Comparison of ENCODE assay signal across 16 mouse cellular contexts in genomic region chr2:44114296-44114695, GRCm38 (mm10).
DNase-seq lines count a peak whose midpoint lies in the region; ATAC-seq and TF ChIP-seq lines count a peak whose summit lies in the region.
"Had no signal": no experiment of that assay in that cellular context is flagged by ENCODE, and none has a peak within 500 bp of the region (broad histone marks: within the 10 kb centered on the region; RNA-seq: fewer than 3 reads in every experiment).

No protein-coding gene starts in this region.

- no peaks in the 10 kb centered on the region for H3K9me3 ChIP-seq in heart, embryonic 16.5 days (replicated peaks; ENCODE audit: control insufficient read depth, low read length)
- no peaks in the 10 kb centered on the region for H3K9me3 ChIP-seq in heart, embryonic 11.5 days (replicated peaks; ENCODE audit: control insufficient read depth, low read length)
- no peaks in the 10 kb centered on the region for H3K9me3 ChIP-seq in intestine, embryonic 15.5 days
- H3K9me3 ChIP-seq: embryonic facial prominence, embryonic 13.5 days; forebrain, embryonic 10.5 days; hindbrain, embryonic 15.5 days had no signal

- H3K9ac ChIP-seq in heart, embryonic 16.5 days (ENCODE audit: low read length), result no peak overlapping the region
- no peak overlapping the region for H3K9ac ChIP-seq in heart, embryonic 11.5 days (ENCODE audit: low read depth, low read length)
- no peak overlapping the region for H3K9ac ChIP-seq in liver, adult 2 months (ENCODE audit: low read depth, low read length)
- no peak overlapping the region for H3K9ac ChIP-seq in intestine, embryonic 15.5 days
- H3K9ac ChIP-seq: embryonic facial prominence, embryonic 13.5 days; hindbrain, embryonic 15.5 days had no signal

- H3K27me3 ChIP-seq in heart, embryonic 16.5 days (ENCODE audit: control insufficient read depth, insufficient read depth, low read length), result no peaks in the 10 kb centered on the region
- H3K27me3 ChIP-seq in heart, embryonic 11.5 days (ENCODE audit: control insufficient read depth, insufficient read depth, low read length), result no peaks in the 10 kb centered on the region
- no peaks in the 10 kb centered on the region for H3K27me3 ChIP-seq in liver, adult 2 months (ENCODE audit: control insufficient read depth, insufficient read depth, low read length)
- no peaks in the 10 kb centered on the region for H3K27me3 ChIP-seq in intestine, embryonic 15.5 days (replicated peaks)
- H3K27me3 ChIP-seq: embryonic facial prominence, embryonic 13.5 days; hindbrain, embryonic 15.5 days had no signal

- H3K36me3 ChIP-seq in heart, embryonic 16.5 days (ENCODE audit: control insufficient read depth, insufficient read depth), result no peaks in the 10 kb centered on the region
- no peaks in the 10 kb centered on the region for H3K36me3 ChIP-seq in heart, embryonic 11.5 days (ENCODE audit: control insufficient read depth, insufficient read depth, low read length)
- H3K36me3 ChIP-seq in liver, adult 2 months (ENCODE audit: control insufficient read depth, insufficient read depth, low read length), result no peaks in the 10 kb centered on the region
- no peaks in the 10 kb centered on the region for H3K36me3 ChIP-seq in intestine, embryonic 15.5 days
- H3K36me3 ChIP-seq: embryonic facial prominence, embryonic 13.5 days; forebrain, embryonic 10.5 days; hindbrain, embryonic 15.5 days had no signal

- DNase-seq in liver, adult 2 months (ENCODE audit: extremely low read depth, low read depth, low spot score), result peak; percentile 59
- no peak for DNase-seq in liver
- DNase-seq in lung, postnatal 36 days, result peak; percentile 10
- no peak for DNase-seq in thymus, postnatal 10 days (ENCODE audit: low spot score in 2 of 2)
- DNase-seq: adrenal gland, adult 2 months; cerebellum, adult 18-20 months; gastrocnemius, postnatal 25 days; layer of hippocampus, postnatal 36 days; left cerebral cortex, postnatal 4 days had no signal

- H3K4me1 ChIP-seq in heart, embryonic 16.5 days (ENCODE audit: control insufficient read depth, insufficient read depth, low read length), result no peaks in the 10 kb centered on the region
- no peaks in the 10 kb centered on the region for H3K4me1 ChIP-seq in heart, embryonic 11.5 days (ENCODE audit: control insufficient read depth, insufficient read depth, low read length)
- H3K4me1 ChIP-seq in liver, adult 2 months (ENCODE audit: control insufficient read depth, insufficient read depth, low read length), result no peaks in the 10 kb centered on the region
- no peaks in the 10 kb centered on the region for H3K4me1 ChIP-seq in intestine, embryonic 15.5 days (replicated peaks)
- H3K4me1 ChIP-seq: forebrain, embryonic 10.5 days; hindbrain, embryonic 15.5 days had no signal

- H3K27ac ChIP-seq in heart, embryonic 16.5 days (ENCODE audit: low read length), result 0 out of 2 replicates have a peak overlapping the region, but pooled peaks have one; percentile 18
- no peak overlapping the region for H3K27ac ChIP-seq in heart, embryonic 11.5 days (ENCODE audit: low read depth, low read length)
- H3K27ac ChIP-seq in liver, adult 2 months (replicated peaks; ENCODE audit: insufficient read depth, low read depth, low read length), result no peak overlapping the region
- no peak overlapping the region for H3K27ac ChIP-seq in intestine, embryonic 15.5 days
- H3K27ac ChIP-seq: embryonic facial prominence, embryonic 13.5 days; forebrain, embryonic 10.5 days; hindbrain, embryonic 15.5 days had no signal

- no peak for TF ChIP-seq POLR2A in liver, adult 2 months (IDR thresholded peaks at IDR 0.05; ENCODE audit: extremely low read depth, insufficient read depth, low read length)

- WGBS in heart, embryonic 16.5 days, result 57% methylated on average over 2 of the region's 2 CpGs
- WGBS in heart, embryonic 11.5 days (ENCODE audit: insufficient replicate concordance), result 57% methylated on average over 2 of the region's 2 CpGs
- 58% methylated on average over 2 of the region's 2 CpGs for WGBS in liver, adult 2 months
- WGBS in intestine, embryonic 15.5 days, result 42% methylated on average over 2 of the region's 2 CpGs

- TF ChIP-seq CTCF in liver, adult 2 months (IDR thresholded peaks at IDR 0.05; ENCODE audit: low read depth, low read length), result no peak

- no peak overlapping the region for H3K4me3 ChIP-seq in heart, embryonic 16.5 days (ENCODE audit: low read length)
- no peak overlapping the region for H3K4me3 ChIP-seq in heart, embryonic 11.5 days (ENCODE audit: low read depth, low read length)
- H3K4me3 ChIP-seq in liver, adult 2 months (ENCODE audit: insufficient read depth, low read depth, low read length), result no peak overlapping the region
- no peak overlapping the region for H3K4me3 ChIP-seq in intestine, embryonic 15.5 days (replicated peaks)
- H3K4me3 ChIP-seq: embryonic facial prominence, embryonic 13.5 days; forebrain, embryonic 10.5 days; hindbrain, embryonic 15.5 days had no signal

- H3K4me2 ChIP-seq in heart, embryonic 16.5 days (ENCODE audit: low read depth, low read length), result no peak overlapping the region
- no peak overlapping the region for H3K4me2 ChIP-seq in heart, embryonic 11.5 days
- H3K4me2 ChIP-seq in intestine, embryonic 15.5 days (replicated peaks), result no peak overlapping the region
- H3K4me2 ChIP-seq: embryonic facial prominence, embryonic 13.5 days; hindbrain, embryonic 15.5 days; midbrain, embryonic 11.5 days had no signal

- no peaks in the 10 kb centered on the region for H3K79me2 ChIP-seq in liver, adult 2 months (ENCODE audit: control insufficient read depth, insufficient read depth, low read length)

- no peak for ATAC-seq in heart, embryonic 16.5 days (replicated peaks; ENCODE audit: extremely low read depth, insufficient read depth, low FRiP score)
- ATAC-seq in heart, embryonic 11.5 days (replicated peaks; ENCODE audit: insufficient number of reproducible peaks, low FRiP score, low TSS enrichment), result no peak
- peak; percentile 62; the same call in 1 of the 2 replicates for ATAC-seq in intestine, embryonic 15.5 days

Comparison
In these comparisons a context has a peak if more than half of its experiments do, and no peak if none do; other contexts are left out.
1. DNase-seq: peak in liver, adult 2 months (single experiment) and lung, postnatal 36 days (single experiment); none in liver (single experiment) and thymus, postnatal 10 days (0 of 2).